Mouse (Mus musculus) gastrocnemius, postnatal 36 days (tissue): ENCODE measurements around the gene Gprc6a. TPM values are rescaled to one million over a fixed set of nuclear protein-coding genes. Genes with fewer than 3 reads are reported as not detected.

Experiments
- DNase-seq, 2 experiments: peaks; one replicate each; pipeline ENCODE4 v3.0.0; 2022
- intact Hi-C: fragments of 180-260 bp; cut with DNase I; formaldehyde crosslinking; loops from one replicate; pipeline ENCODE4 v1.15.1; 2025
- total RNA-seq, 2 experiments: library from RNA; stranded (reverse); gene quantifications; 2 replicates each; pipeline ENCODE4 v1.2.3; 2021

The Gprc6a gene
- total RNA-seq, 2 experiments from 2014 or later: not detected

DNA sequence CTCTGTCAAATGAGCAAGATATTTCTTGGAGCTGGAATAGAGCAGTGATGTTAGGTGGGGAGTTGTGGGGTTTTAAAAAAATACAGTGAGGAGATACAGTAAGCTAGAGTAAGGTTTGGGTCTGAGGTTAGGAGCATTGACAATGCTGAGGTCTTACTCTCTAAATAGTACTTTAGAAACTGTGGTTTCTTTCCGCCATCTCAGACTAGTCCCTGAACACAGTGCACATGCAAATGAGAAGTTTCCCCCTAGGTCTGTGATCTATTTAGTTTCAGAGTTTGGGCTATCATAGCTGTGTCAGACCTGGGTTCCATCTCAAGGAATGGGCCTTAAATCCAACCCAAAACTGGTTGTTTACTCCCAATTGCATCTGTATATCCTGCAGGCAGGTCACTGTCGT is 39.7 kb downstream of the Gprc6a start:
- no peak for DNase-seq
- intact Hi-C loops: no loop called here

DNA sequence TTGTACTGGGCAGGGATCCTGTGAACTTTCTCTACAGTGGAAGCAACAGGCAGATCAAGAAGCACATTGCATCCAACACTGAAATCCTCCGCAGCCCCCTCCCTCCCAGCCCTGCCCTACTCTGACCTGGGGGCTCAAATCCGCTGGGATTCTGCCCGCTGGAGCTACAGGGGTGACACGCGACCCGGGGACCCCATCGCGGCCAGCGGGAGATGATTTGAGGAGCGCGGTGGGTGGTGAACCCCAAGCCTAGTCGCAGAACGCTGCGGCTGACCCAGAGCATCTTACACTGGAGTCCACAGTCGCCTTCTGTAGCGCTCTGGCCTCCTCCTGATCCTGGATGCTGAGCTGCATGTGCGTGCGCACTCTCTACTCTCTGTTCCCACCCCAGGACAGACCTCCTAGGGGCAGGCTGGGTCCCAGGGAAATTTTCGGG is 41.1 kb downstream of the Gprc6a start, which contains the start of gene Fam162b:
Gene Fam162b (minus strand): TSS at position 379 of the 436 bp plus-strand sequence.
- intact Hi-C loops: no loop called here
- no peak for DNase-seq

- intact Hi-C loops: no loop called here
- no peak for DNase-seq
Observed at GRCm38 (mm10) chr10:51584919-51585318, 46.3 kb downstream of the Gprc6a start.

DNA sequence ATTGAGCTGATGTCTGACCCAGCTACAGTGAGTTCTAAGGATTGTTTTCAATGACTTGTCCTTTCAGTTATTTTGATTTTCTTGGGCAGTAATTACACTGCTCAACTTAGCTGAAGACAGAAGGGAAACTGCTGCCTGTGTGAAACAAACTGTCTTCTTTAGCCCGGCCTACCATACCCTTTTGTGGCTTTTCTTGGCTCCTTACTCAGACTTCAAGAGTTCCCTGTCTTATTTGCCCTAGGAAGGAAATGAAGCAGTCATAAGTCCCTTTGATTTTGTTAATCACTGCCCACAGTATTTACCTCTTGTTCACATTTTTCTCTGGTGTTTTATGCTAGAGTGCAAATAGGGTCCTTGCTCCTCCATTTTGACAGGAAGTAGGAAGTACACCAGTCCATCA is 46.9 kb downstream of the Gprc6a start:
- intact Hi-C loops: no loop called here
- no peak for DNase-seq

DNA sequence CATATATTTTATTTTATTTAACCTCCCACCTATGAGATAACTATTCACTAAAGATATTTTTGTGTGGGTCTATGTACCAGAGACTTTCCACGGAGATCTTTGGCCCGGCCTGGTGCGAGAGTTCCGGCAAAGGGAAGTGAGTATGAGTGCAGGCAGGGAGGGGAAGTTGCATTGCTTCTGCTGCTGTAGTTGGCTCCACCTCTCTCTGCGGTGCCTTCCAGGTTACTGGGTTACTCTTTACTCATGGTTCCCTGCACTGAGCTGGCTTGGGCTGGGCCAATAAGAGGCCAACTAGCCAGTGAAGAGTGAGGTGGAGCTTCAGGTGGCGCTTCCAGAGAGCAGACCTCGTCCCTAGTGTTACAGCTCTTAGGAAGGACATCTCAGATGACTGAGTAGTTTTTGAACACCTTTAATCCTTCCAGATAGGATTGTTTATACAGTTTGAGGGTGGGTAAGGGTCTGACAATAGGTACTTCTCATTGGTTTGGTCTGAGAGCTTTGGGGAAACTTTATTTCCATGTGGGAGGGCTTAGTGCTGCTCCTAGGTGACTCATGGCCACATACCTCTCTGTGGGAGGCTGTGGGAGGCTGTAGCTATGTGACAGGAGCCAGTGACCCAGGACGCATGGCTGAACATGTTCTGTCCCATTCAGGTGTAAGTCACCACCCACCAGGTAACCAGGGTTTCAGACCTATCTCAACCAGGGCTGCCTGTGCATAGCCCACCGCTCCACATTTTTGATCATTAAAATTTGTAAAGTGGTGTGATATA is 59.9 kb downstream of the Gprc6a start:
- no peak for DNase-seq
- intact Hi-C loops: no loop called here

Other genes with a start within 250 kb of the Gprc6a start
- gene Gm49339, start 150.8 kb downstream of the Gprc6a start, total RNA-seq: under 1 TPM in 1 of 2 experiments, not detected in 1; 0.46 TPM
- gene Lilr4b, start 150.8 kb downstream of the Gprc6a start, total RNA-seq: under 1 TPM; 0.64 to 0.84 TPM
- under 1 TPM; 0.43 to 0.79 TPM for gene Lilrb4a, start 140.5 kb downstream of the Gprc6a start, total RNA-seq
- gene Fam162b, start 40.9 kb downstream of the Gprc6a start, total RNA-seq: not detected
- not detected for gene Rfx6, start 46.3 kb upstream of the Gprc6a start, total RNA-seq